Mouse (Mus musculus) myocyte (in vitro differentiated cells): Measurements from ENCODE around the gene Magix.

Source experiments
- CEBPB ChIP-seq: IDR thresholded peaks from 2 replicates; pipeline ENCODE4 v1.6.1; 2011; ENCODE audit warnings: mild to moderate bottlenecking, moderate library complexity; ENCODE audit not compliant: poor library complexity, insufficient read depth, severe bottlenecking
- E2F4 ChIP-seq: IDR thresholded peaks from one replicate; pipeline ENCODE4 v1.6.1; 2011; ENCODE audit warnings: mild to moderate bottlenecking, control low read depth, moderate library complexity; ENCODE audit not compliant: insufficient read depth
- MAX ChIP-seq: IDR thresholded peaks from one replicate; pipeline ENCODE4 v1.6.1; 2011; ENCODE audit warnings: low read depth, mild to moderate bottlenecking, control low read depth
- POLR2A ChIP-seq: IDR thresholded peaks from one replicate; pipeline ENCODE4 v1.6.1; 2011; ENCODE audit warnings: low read depth, mild to moderate bottlenecking, control low read depth, moderate library complexity; ENCODE audit not compliant: insufficient read length
- TCF12 ChIP-seq: IDR thresholded peaks from one replicate; pipeline ENCODE4 v1.6.1; 2011; ENCODE audit warnings: mild to moderate bottlenecking, control low read depth; ENCODE audit not compliant: poor library complexity, insufficient read depth, severe bottlenecking
- USF1 ChIP-seq: IDR thresholded peaks from one replicate; pipeline ENCODE4 v1.6.1; 2011; ENCODE audit warnings: low read depth, mild to moderate bottlenecking, control low read depth, moderate library complexity

- TF ChIP-seq POLR2A (no peak), CEBPB (0 out of 2 replicates have a peak, but pooled peaks have one; percentile 29), USF1 (no peak), E2F4 (no peak), TCF12 (no peak), MAX (no peak)
These were observed 46.1 kb upstream of the Magix start for GRCm38 (mm10) chrX:7727176-7727575.
